Mouse (Mus musculus): ENCODE results near the gene Flnb. TPM values are rescaled to one million over a fixed set of nuclear protein-coding genes. Genes with fewer than 3 reads are reported as not detected.

Flnb gene
- total RNA-seq (2023): 10 to 100 TPM in 1 of 2 experiments, 1 to 10 TPM in 1; 9.9 to 11.2 TPM

GRCm38 (mm10) chr14:7817770-7818462 is at the start of gene Flnb:
Gene Flnb, plus strand, starts transcription at chr14:7817957.

GRCm38 (mm10) chr14:7791532-7792159 is 26.1 kb upstream of the Flnb start, which contains the start of gene Gm26661:
Gene Gm26661, plus strand, starts transcription at chr14:7791587.

GRCm38 (mm10) chr14:7957049-7957448 is 139.3 kb downstream of the Flnb start, which contains the start of gene Gm45521:
Gene Gm45521, plus strand, starts transcription at chr14:7957288.

GRCm38 (mm10) chr14:7994271-7994767 is 176.6 kb downstream of the Flnb start, which contains the start of gene Dnase1l3:
Gene Dnase1l3, minus strand, starts transcription at chr14:7994573.

Other genes starting within 250 kb of the Flnb start
- not detected for gene Gm3558, start 249.4 kb upstream of the Flnb start, total RNA-seq (2023)
- gene Gm10338, start 222.4 kb upstream of the Flnb start, total RNA-seq (2023): not detected
- gene Gm10128, start 174.0 kb upstream of the Flnb start, total RNA-seq (2023): not detected
- not detected for gene Gm26661, start 26.4 kb upstream of the Flnb start, total RNA-seq (2023)
- gene Gm45521, start 139.3 kb downstream of the Flnb start, total RNA-seq (2023): not detected
- under 1 TPM; 0.15 to 0.42 TPM for gene Dnase1l3, start 176.6 kb downstream of the Flnb start, total RNA-seq (2023)
- under 1 TPM; 0.39 to 0.68 TPM for gene Abhd6, start 184.9 kb downstream of the Flnb start, total RNA-seq (2023)

Data from neutrophil, adult 83 days (primary cell).